Mouse (Mus musculus): ENCODE data around the gene Fam171b. TPM values are rescaled to one million over a fixed set of nuclear protein-coding genes. Genes with fewer than 3 reads are reported as not detected.

The Fam171b gene
- polyA plus RNA-seq, 1 experiment from 2014 or later = 47.2 TPM

GRCm38 (mm10) chr2:83929478-83930088, 117.1 kb downstream of the Fam171b start:
- Histone ChIP-seq H3K36me3 (ENCODE audit: poor library complexity, severe bottlenecking) (no peaks in the 10 kb centered on the region), H3K4me1 (0 out of 2 replicates have a peak, but pooled peaks cover 8% of the 10 kb centered on the region), H3K4me2 (no peak overlapping the region), H3K4me3 (no peak overlapping the region), H3K27ac (no peak overlapping the region), H3K27me3 (no peaks in the 10 kb centered on the region), H3K9ac (no peak overlapping the region), H3K9me3 (replicated peaks) (no peaks in the 10 kb centered on the region)
- 47% methylated on average over 2 of the region's 2 CpGs for WGBS
- ATAC-seq = no peak

Other genes with a start within 250 kb of the Fam171b start
- 195 and 217 TPM in 2 replicates for gene Zc3h15, start 168.2 kb upstream of the Fam171b start, polyA plus RNA-seq (2015; fragmentation: Nextera tagmentation; extraction: Ambion mirVana)
- 24.0 and 24.9 TPM in 2 replicates for gene Itgav, start 88.2 kb upstream of the Fam171b start, polyA plus RNA-seq (2015; fragmentation: Nextera tagmentation; extraction: Ambion mirVana)
- not detected in 2 replicates for gene Zswim2, start 128.6 kb downstream of the Fam171b start, polyA plus RNA-seq (2015; fragmentation: Nextera tagmentation; extraction: Ambion mirVana)
- not detected in 2 replicates for gene Gm13698, start 143.1 kb downstream of the Fam171b start, polyA plus RNA-seq (2015; fragmentation: Nextera tagmentation; extraction: Ambion mirVana)
- gene Gm13693, start 148.9 kb downstream of the Fam171b start, polyA plus RNA-seq (2015; fragmentation: Nextera tagmentation; extraction: Ambion mirVana) = not detected in 2 replicates
- gene Gm13695, start 154.7 kb downstream of the Fam171b start, polyA plus RNA-seq (2015; fragmentation: Nextera tagmentation; extraction: Ambion mirVana) = not detected in 2 replicates
- gene Gm13696, start 160.5 kb downstream of the Fam171b start, polyA plus RNA-seq (2015; fragmentation: Nextera tagmentation; extraction: Ambion mirVana) = not detected in 2 replicates
- not detected in 2 replicates for gene Gm13694, start 166.3 kb downstream of the Fam171b start, polyA plus RNA-seq (2015; fragmentation: Nextera tagmentation; extraction: Ambion mirVana)
- gene Gm13697, start 172.1 kb downstream of the Fam171b start, polyA plus RNA-seq (2015; fragmentation: Nextera tagmentation; extraction: Ambion mirVana) = not detected in 2 replicates
- gene Gm13691, start 177.9 kb downstream of the Fam171b start, polyA plus RNA-seq (2015; fragmentation: Nextera tagmentation; extraction: Ambion mirVana) = not detected in 2 replicates

Measured in forebrain, embryonic 13.5 days (tissue).